Mouse (Mus musculus): Measurements from ENCODE around the gene Gpr137. TPM values are rescaled to one million over a fixed set of nuclear protein-coding genes. Genes with fewer than 3 reads are reported as not detected.
"Not testable (repeated sequence)": the region's sequence is repeated elsewhere in the genome, so short reads cannot be mapped to it uniquely, and the experiment has no call there.

Gpr137 gene
- total RNA-seq (2014; rRNA removed) = 65.4 and 75.2 TPM in 2 replicates
- polyA plus RNA-seq (2015; fragmentation: Nextera tagmentation; extraction: Ambion mirVana) = 68.5 and 77.6 TPM in 2 replicates

DNA sequence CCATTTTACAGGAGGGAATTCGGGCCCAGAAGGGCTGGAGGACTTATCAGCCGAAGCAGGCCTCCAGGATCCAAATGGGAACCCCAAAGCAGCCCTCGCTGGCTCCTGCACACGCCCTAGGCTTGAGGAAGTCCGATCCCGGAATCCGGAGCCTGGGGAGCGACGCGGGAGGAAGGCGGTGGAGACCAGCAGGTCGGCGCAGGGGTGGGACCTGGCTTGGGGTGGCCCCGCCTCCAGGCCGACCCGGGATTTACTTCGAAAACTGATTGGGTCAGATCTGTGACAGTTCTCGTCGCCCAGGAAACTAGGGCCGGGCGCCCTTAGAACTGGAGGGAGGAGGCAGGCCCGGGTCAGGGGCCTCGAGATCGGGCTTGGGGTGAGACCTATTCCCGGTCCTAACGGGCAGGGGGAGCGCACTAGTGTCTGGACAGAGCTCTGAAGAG is at the start of gene Gpr137:
Gene Gpr137 (minus strand): TSS at position 232 of the 443 bp plus-strand sequence.
- WGBS = under 1% methylated on average over 27 of the region's 27 CpGs
- Histone ChIP-seq H3K27me3 (ENCODE audit: insufficient read depth, low read length) (no peaks in the 10 kb centered on the region), H3K4me1 (ENCODE audit: insufficient read depth) (peaks cover 20% of the 10 kb centered on the region), H3K9ac (peak within 1 kb of the TSS; percentile 93), H3K27ac (ENCODE audit: low read depth, low read length) (peak within 1 kb of the TSS; percentile 95), H3K4me2 (ENCODE audit: low read depth) (peak within 1 kb of the TSS; percentile 97), H3K4me3 (ENCODE audit: low read depth, low read length) (peak within 1 kb of the TSS; percentile 88), H3K9me3 (ENCODE audit: low read length) (no peaks in the 10 kb centered on the region), H3K36me3 (ENCODE audit: insufficient read depth) (peaks cover 18% of the 10 kb centered on the region)
- no peak for TF ChIP-seq CTCF (IDR thresholded peaks at IDR 0.05; ENCODE audit: low read depth)
- ATAC-seq (peak; percentile 90), DNase-seq (peak; percentile 88)

DNA sequence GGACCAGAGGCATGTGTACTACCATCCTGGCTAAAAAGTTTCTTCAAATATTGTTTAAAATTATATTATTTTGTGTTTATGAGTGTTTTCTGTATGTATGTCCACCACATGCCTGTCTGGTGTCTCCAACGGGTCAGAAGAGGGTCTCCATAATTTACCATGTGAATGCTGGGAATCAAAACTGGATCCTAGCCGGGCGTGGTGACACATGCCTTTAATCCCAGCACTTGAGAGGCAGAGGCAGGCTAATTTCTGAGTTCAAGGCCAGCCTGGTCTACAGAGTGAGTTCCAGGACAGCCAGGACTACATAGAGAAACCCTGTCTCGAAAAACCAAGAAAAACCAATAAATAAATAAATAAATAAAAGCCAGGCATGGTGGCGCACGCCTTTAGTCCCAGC is 48.9 kb upstream of the Gpr137 start:
- H3K4me2 ChIP-seq (ENCODE audit: low read depth) = not testable (repeated sequence)

DNA sequence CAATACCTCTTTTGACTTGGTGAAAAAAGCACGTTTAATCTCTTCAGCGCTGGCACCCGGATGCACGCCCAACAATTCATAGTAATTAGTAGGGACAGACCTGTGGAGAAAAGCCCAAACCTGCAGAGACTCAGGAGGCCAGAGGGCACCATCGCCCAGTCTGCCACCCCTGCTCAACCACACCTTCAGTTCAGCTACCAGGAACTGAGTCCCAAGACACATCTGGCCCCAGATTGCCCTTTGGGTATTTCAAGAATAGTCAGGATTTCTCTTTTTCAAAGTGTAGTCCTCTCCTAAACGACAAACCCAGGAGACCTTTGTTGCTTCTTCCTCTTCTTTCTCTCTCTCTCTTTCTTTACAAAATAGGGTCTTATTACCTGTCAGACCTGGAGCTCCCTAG is 48.4 kb upstream of the Gpr137 start:
- DNase-seq = no peak
- Histone ChIP-seq H3K4me3 (ENCODE audit: low read depth, low read length) (no peak overlapping the region), H3K36me3 (ENCODE audit: insufficient read depth) (no peaks in the 10 kb centered on the region), H3K4me1 (ENCODE audit: insufficient read depth) (peaks cover 19% of the 10 kb centered on the region), H3K9me3 (ENCODE audit: low read length) (no peaks in the 10 kb centered on the region), H3K27ac (ENCODE audit: low read depth, low read length) (no peak overlapping the region), H3K9ac (no peak overlapping the region), H3K4me2 (ENCODE audit: low read depth) (no peak overlapping the region), H3K27me3 (ENCODE audit: insufficient read depth, low read length) (no peaks in the 10 kb centered on the region)
- TF ChIP-seq CTCF (IDR thresholded peaks at IDR 0.05; ENCODE audit: low read depth) = no peak
- ATAC-seq = no peak
- WGBS = 88% methylated on average over 6 of the region's 6 CpGs

More for the DNA sequence above, 48.9 kb upstream of the Gpr137 start:
- peaks cover 16% of the 10 kb centered on the region for H3K4me1 ChIP-seq (ENCODE audit: insufficient read depth)
- H3K27me3 ChIP-seq (ENCODE audit: insufficient read depth, low read length); DNase-seq; H3K9ac ChIP-seq; H3K4me3 ChIP-seq (ENCODE audit: low read depth, low read length); H3K27ac ChIP-seq (ENCODE audit: low read depth, low read length); ATAC-seq; H3K36me3 ChIP-seq (ENCODE audit: insufficient read depth); H3K9me3 ChIP-seq (ENCODE audit: low read length): not testable (repeated sequence)
- 96% methylated on average over 6 of the region's 6 CpGs for WGBS

DNA sequence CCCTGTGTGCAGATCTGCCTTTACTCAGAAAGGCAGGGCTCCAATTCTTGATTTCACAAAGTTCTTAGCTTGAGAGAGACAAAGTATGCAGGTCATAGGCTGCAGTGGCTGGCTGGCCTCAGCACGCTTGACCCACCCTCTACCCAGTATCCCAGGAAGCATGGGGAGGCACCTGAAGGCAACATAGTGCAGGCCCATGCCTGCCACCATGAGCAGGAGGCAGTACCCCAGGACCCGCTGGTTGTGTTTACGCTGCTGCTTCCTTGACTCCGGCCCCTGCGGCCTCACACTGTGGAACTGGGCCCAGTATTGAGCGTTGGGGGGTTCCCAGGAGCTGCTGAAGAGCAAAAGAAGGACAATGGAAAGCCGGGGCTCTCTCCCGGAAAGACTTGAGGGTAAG is 47.0 kb upstream of the Gpr137 start:
- H3K4me3 ChIP-seq (ENCODE audit: low read depth, low read length) = no peak overlapping the region
- H3K36me3 ChIP-seq (ENCODE audit: insufficient read depth) = peaks cover 7% of the 10 kb centered on the region
- H3K27ac ChIP-seq (ENCODE audit: low read depth, low read length) = no peak overlapping the region
- H3K27me3 ChIP-seq (ENCODE audit: insufficient read depth, low read length) = no peaks in the 10 kb centered on the region
- ATAC-seq (no peak), DNase-seq (no peak)
- peaks cover 12% of the 10 kb centered on the region; the same call in 1 of the 2 replicates for H3K4me1 ChIP-seq (ENCODE audit: insufficient read depth)
- TF ChIP-seq CTCF (IDR thresholded peaks at IDR 0.05; ENCODE audit: low read depth) = no peak
- H3K4me2 ChIP-seq (ENCODE audit: low read depth) = no peak overlapping the region
- H3K9ac ChIP-seq = no peak overlapping the region
- WGBS = 80% methylated on average over 8 of the region's 8 CpGs
- H3K9me3 ChIP-seq (ENCODE audit: low read length) = no peaks in the 10 kb centered on the region

DNA sequence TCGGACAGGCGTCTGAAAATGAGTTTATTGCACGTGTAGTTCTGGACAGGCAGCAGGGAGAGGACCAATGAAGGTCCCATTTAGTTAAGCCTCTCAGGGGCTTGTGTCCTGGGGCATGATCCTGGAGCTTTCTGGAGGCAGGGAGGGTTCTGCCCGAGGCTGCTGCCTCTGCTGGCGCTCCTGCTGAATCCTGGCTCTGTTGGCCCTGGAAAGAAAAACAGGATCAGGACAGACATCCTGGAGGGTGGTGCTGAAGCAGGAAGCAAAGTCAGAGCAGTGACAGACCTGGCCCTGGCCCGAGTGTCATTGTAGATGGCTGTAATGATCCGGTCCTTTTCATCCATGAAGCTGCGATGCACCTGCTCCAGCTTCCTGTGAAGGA is 45.6 kb upstream of the Gpr137 start:
- peak overlapping the region; percentile 71 for H3K27ac ChIP-seq (ENCODE audit: low read depth, low read length)
- no peak for TF ChIP-seq CTCF (IDR thresholded peaks at IDR 0.05; ENCODE audit: low read depth)
- no peaks in the 10 kb centered on the region for H3K9me3 ChIP-seq (ENCODE audit: low read length)
- H3K4me2 ChIP-seq (ENCODE audit: low read depth) = peak overlapping the region; percentile 81
- WGBS = 5% methylated on average over 8 of the region's 8 CpGs
- H3K9ac ChIP-seq = peak overlapping the region; percentile 74
- H3K4me1 ChIP-seq (ENCODE audit: insufficient read depth) = peaks cover 9% of the 10 kb centered on the region; the same call in 1 of the 2 replicates
- no peaks in the 10 kb centered on the region for H3K27me3 ChIP-seq (ENCODE audit: insufficient read depth, low read length)
- H3K4me3 ChIP-seq (ENCODE audit: low read depth, low read length) = peak overlapping the region; percentile 82
- H3K36me3 ChIP-seq (ENCODE audit: insufficient read depth) = peaks cover 15% of the 10 kb centered on the region
- DNase-seq (no peak), ATAC-seq (no peak)

DNA sequence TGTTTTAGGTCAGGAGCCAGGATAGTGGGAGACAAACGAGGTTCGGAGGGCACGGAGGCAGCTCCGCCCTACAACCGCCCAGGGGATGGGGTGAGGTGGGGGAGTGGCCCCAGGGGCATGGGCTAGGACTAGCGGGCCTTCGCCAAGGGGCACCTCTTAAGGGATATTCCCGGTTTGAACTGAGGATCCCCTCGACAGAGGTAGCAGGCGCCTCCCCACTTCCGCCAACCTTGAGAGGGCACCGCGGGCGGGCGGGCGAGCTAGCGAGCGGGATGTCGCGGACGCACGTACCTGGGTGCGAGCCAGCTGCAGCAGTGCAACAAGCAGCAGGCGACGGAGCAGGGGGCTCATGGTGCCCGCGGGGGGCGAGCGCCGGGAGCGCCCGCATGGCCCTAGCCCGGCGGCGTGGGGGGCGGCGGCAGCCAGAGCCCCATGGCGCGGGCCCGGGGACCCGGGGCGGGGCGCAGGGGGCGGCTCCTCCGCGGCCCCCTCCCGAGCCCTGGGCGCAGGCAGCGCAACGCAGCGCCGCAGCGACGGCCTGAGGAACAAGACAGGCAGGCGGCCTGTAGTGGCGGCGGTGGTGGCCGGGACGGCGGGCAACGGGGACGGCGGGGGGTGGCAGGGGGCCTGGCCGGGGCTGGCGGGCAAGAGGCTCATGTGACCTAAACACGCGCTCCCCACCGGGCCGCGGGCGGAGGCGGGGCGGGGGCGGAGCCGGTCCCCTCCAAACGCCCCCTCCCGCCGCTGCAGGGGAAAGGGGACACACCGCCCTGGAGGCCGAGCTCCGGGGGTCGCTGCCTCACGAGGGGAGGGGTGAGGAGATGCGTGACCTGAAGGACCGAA is 45.0 kb upstream of the Gpr137 start, which contains the start of gene Vegfb:
Gene Vegfb (minus strand): TSS at position 591 of the 843 bp plus-strand sequence.
- ATAC-seq = peak; percentile 60
- no peak for TF ChIP-seq CTCF (IDR thresholded peaks at IDR 0.05; ENCODE audit: low read depth)
- H3K36me3 ChIP-seq (ENCODE audit: insufficient read depth) = peaks cover 20% of the 10 kb centered on the region
- peak within 1 kb of the TSS; percentile 81 for H3K4me2 ChIP-seq (ENCODE audit: low read depth)
- H3K27me3 ChIP-seq (ENCODE audit: insufficient read depth, low read length) = no peaks in the 10 kb centered on the region
- peak within 1 kb of the TSS; percentile 74 for H3K9ac ChIP-seq
- peak within 1 kb of the TSS; percentile 82 for H3K4me3 ChIP-seq (ENCODE audit: low read depth, low read length)
- peak within 1 kb of the TSS; percentile 71 for H3K27ac ChIP-seq (ENCODE audit: low read depth, low read length)
- no peaks in the 10 kb centered on the region for H3K9me3 ChIP-seq (ENCODE audit: low read length)
- H3K4me1 ChIP-seq (ENCODE audit: insufficient read depth) = 0 out of 2 replicates have a peak, but pooled peaks cover 8% of the 10 kb centered on the region
- DNase-seq = peak; percentile 67
- 3% methylated on average over 61 of the region's 85 CpGs for WGBS

Measured in forebrain, postnatal 0 days (tissue).